Mouse (Mus musculus) forelimb bud, embryonic 11.5 days (tissue): ENCODE measurements at regions not wholly inside any gene's neighbourhood (a gene's known extent, or its start where the extent isn't known, plus 50 kb on each side); places are given as distances from the start of the nearest gene placed in this dataset.

ENCODE experiments used
- DNase-seq: peaks from one replicate; pipeline ENCODE4 v3.0.0-alpha.2; 2012; ENCODE audit warnings: low read depth, low spot score

GRCm38 (mm10) chr3:120761223-120761622 lies 410.3 kb downstream of the Rwdd3 start:
- no peak for DNase-seq

- no peak for DNase-seq
These were observed 423.0 kb downstream of the Rwdd3 start for GRCm38 (mm10) chr3:120748513-120748912.

GRCm38 (mm10) chr3:120747678-120748077 lies 423.8 kb downstream of the Rwdd3 start:
- DNase-seq, result no peak

GRCm38 (mm10) chr3:120733332-120733731 lies 438.2 kb downstream of the Rwdd3 start:
- no peak for DNase-seq

- DNase-seq, result no peak
These were observed 439.1 kb downstream of the Rwdd3 start for GRCm38 (mm10) chr3:120732391-120732790.

GRCm38 (mm10) chr3:120731287-120731686 lies 440.2 kb downstream of the Rwdd3 start:
- DNase-seq, result peak; percentile 25

- no peak for DNase-seq
These were observed 441.3 kb downstream of the Rwdd3 start for GRCm38 (mm10) chr3:120730225-120730624.

- DNase-seq, result peak; percentile 4
These were observed 441.8 kb downstream of the Rwdd3 start for GRCm38 (mm10) chr3:120729671-120730070.

- no peak for DNase-seq
These were observed 486.3 kb downstream of the Rwdd3 start for GRCm38 (mm10) chr3:120685227-120685626.

- DNase-seq, result no peak
These were observed 495.6 kb downstream of the Rwdd3 start for GRCm38 (mm10) chr3:120675906-120676305.

- DNase-seq, result no peak
These were observed 502.8 kb downstream of the Rwdd3 start for GRCm38 (mm10) chr3:120668654-120669053.

- no peak for DNase-seq
These were observed 509.0 kb downstream of the Rwdd3 start for GRCm38 (mm10) chr3:120662521-120662920.

GRCm38 (mm10) chr3:120660776-120661175 lies 510.7 kb downstream of the Rwdd3 start:
- DNase-seq, result no peak

- no peak for DNase-seq
These were observed 522.2 kb downstream of the Rwdd3 start for GRCm38 (mm10) chr3:120649047-120649868.

GRCm38 (mm10) chr3:120648391-120648790 lies 523.1 kb downstream of the Rwdd3 start:
- DNase-seq, result no peak

- DNase-seq, result no peak
These were observed 534.7 kb downstream of the Rwdd3 start for GRCm38 (mm10) chr3:120636669-120637305.

GRCm38 (mm10) chr3:120618358-120618757 lies 553.1 kb downstream of the Rwdd3 start:
- DNase-seq, result no peak

- no peak for DNase-seq
These were observed 577.3 kb downstream of the Rwdd3 start for GRCm38 (mm10) chr3:120594226-120594625.

GRCm38 (mm10) chr3:120591183-120591582 lies 580.3 kb downstream of the Rwdd3 start:
- DNase-seq, result no peak

GRCm38 (mm10) chr3:120570806-120571425 lies 600.6 kb downstream of the Rwdd3 start:
- DNase-seq, result peak; percentile 4

- DNase-seq, result peak; percentile 46
These were observed 629.7 kb downstream of the Rwdd3 start for GRCm38 (mm10) chr3:120541556-120542476.
